In genomic region chr1:132609048-132609634, GRCm38 (mm10) we compare ENCODE assay signal across 8 mouse cellular contexts.
DNase-seq lines count a peak whose midpoint lies in the region; TF ChIP-seq lines count a peak whose summit lies in the region.

No protein-coding gene starts in this region.

- no peak overlapping the region for H3K27ac ChIP-seq in thymus, adult 2 months (ENCODE audit: control insufficient read depth, insufficient read depth, low read length)

- DNase-seq in adrenal gland, adult (ENCODE audit: inconsistent age in 2 of 2, low spot score in 1 of 2), result peak; percentile 55 to 86
- DNase-seq in adrenal gland, adult 8-10 months, result no peak
- peak; percentile 54 for DNase-seq in thymus, adult 2 months
- DNase-seq in thymus, adult 18-20 months, result no peak
- DNase-seq in embryo, embryonic 11.5 days (ENCODE audit: low read depth, low spot score), result peak; percentile 35
- peak; percentile 66 for DNase-seq in kidney, adult 9 months
- peak; percentile 62 for DNase-seq in lung, postnatal 14 days
- peak; percentile 72 to 74 for DNase-seq in right cerebral cortex, adult 2 months (ENCODE audit: low spot score in 2 of 2)

- no peaks in the 10 kb centered on the region for H3K4me1 ChIP-seq in thymus, adult 2 months (replicated peaks; ENCODE audit: control insufficient read depth, insufficient read depth, low read length)

- no peak for TF ChIP-seq POLR2A in thymus, adult 2 months (IDR thresholded peaks at IDR 0.05; ENCODE audit: control insufficient read depth, extremely low read depth, insufficient read depth, low read length, poor library complexity)

- H3K4me3 ChIP-seq in thymus, adult 2 months (ENCODE audit: control insufficient read depth, insufficient read depth, low read length), result no peak overlapping the region

- WGBS in thymus, adult 2 months, result 39% methylated on average over 4 of the region's 4 CpGs

- no peaks in the 10 kb centered on the region for H3K36me3 ChIP-seq in thymus, adult 2 months (ENCODE audit: control insufficient read depth, insufficient read depth, low read length)

- H3K27me3 ChIP-seq in thymus, adult 2 months (ENCODE audit: control insufficient read depth, insufficient read depth, low read length), result no peaks in the 10 kb centered on the region

- TF ChIP-seq CTCF in thymus, adult 2 months (IDR thresholded peaks at IDR 0.05; ENCODE audit: borderline replicate concordance, control insufficient read depth, extremely low read depth, insufficient read depth, low read length, poor library complexity), result no peak; the same call in 1 of the 2 replicates

Comparison
In these comparisons a context has a peak if more than half of its experiments do, and no peak if none do; other contexts are left out.
1. DNase-seq: peak in adrenal gland, adult (2 of 2), thymus, adult 2 months (single experiment), embryo, embryonic 11.5 days (single experiment), kidney, adult 9 months (single experiment), lung, postnatal 14 days (single experiment) and right cerebral cortex, adult 2 months (2 of 2); none in adrenal gland, adult 8-10 months (single experiment) and thymus, adult 18-20 months (0 of 2).